Mouse (Mus musculus): ENCODE measurements around the gene Rpgrip1.

Gene Rpgrip1

GRCm38 (mm10) chr14:52197156-52197878, 86.8 kb downstream of the Rpgrip1 start, which contains the start of gene Supt16:
TSS of gene Supt16 (minus strand) at chr14:52197416.
- peak; percentile 90 for DNase-seq (ENCODE audit: low spot score)

GRCm38 (mm10) chr14:52198141-52198540, 87.6 kb downstream of the Rpgrip1 start:
- DNase-seq (ENCODE audit: low spot score): peak; percentile 4

GRCm38 (mm10) chr14:52199412-52199811, 88.9 kb downstream of the Rpgrip1 start:
- DNase-seq (ENCODE audit: low spot score): no peak

Data from retina, embryonic 14.5 days (tissue).